In the genomic region with DNA sequence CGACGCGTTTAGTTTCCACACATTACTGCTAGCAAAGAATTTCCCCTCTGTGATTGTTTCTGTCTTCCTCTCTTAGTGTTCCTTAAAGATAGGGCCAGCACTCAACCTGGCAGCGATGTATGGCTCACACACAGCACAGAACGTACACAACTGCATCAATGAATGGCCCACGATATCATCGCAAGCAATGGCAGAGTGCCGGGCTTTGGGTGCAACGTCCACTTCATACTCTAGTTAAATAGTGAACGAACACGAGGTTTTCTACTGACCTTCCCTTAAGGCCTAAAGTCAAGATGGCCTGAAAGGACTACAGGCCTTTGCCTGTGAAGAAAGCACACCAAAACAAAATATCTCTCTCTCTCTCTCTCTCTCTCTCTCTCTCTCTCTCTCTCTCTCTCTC, we compare ENCODE assay signal across 25 mouse cellular contexts. TPM values are rescaled to one million over a fixed set of nuclear protein-coding genes. Genes with fewer than 3 reads are reported as not detected.
A peak's percentile ranks its signal among the peaks of the same experiment; 100 is the strongest.
DNase-seq lines count a peak whose midpoint lies in the region; ATAC-seq lines count a peak whose summit lies in the region.
"Had no signal": no experiment of that assay in that cellular context is flagged by ENCODE, and none has a peak within 500 bp of the region (broad histone marks: within the 10 kb centered on the region; RNA-seq: fewer than 3 reads in every experiment).

No protein-coding gene starts in this region.

- no peak for ATAC-seq in embryonic facial prominence, embryonic 13.5 days (ENCODE audit: insufficient number of reproducible peaks, insufficient read depth, low FRiP score, low TSS enrichment, low read depth)
- no peak for ATAC-seq in kidney, embryonic 14.5 days (ENCODE audit: low FRiP score, low TSS enrichment)
- no peak for ATAC-seq in frontal cortex, adult (ENCODE audit: low TSS enrichment)
- ATAC-seq: activated CD4-positive, CD25-positive, alpha-beta regulatory T cell, adult 4 months; forebrain, embryonic 14.5 days; forebrain, postnatal 0 days had no signal

- no peaks in the 10 kb centered on the region for H3K36me3 ChIP-seq in embryonic facial prominence, embryonic 13.5 days
- no peaks in the 10 kb centered on the region for H3K36me3 ChIP-seq in embryonic facial prominence, embryonic 10.5 days (replicated peaks)
- no peaks in the 10 kb centered on the region for H3K36me3 ChIP-seq in kidney, embryonic 14.5 days (ENCODE audit: control insufficient read depth, insufficient read depth, low read length)
- H3K36me3 ChIP-seq: embryonic facial prominence, embryonic 15.5 days; heart, embryonic 10.5 days; heart, embryonic 13.5 days; hindbrain, embryonic 12.5 days; hindbrain, embryonic 15.5 days had no signal

- H3K27ac ChIP-seq in embryonic facial prominence, embryonic 13.5 days = 0 out of 2 replicates have a peak overlapping the region, but pooled peaks have one; percentile 41
- H3K27ac ChIP-seq in embryonic facial prominence, embryonic 10.5 days (replicated peaks) = no peak overlapping the region
- no peak overlapping the region for H3K27ac ChIP-seq in kidney, embryonic 14.5 days (ENCODE audit: low read depth, low read length)
- H3K27ac ChIP-seq: embryonic facial prominence, embryonic 15.5 days; heart, adult 2 months; heart, embryonic 10.5 days; heart, embryonic 13.5 days; hindbrain, embryonic 12.5 days; hindbrain, embryonic 15.5 days had no signal

- no peaks in the 10 kb centered on the region for H3K27me3 ChIP-seq in embryonic facial prominence, embryonic 13.5 days
- no peaks in the 10 kb centered on the region for H3K27me3 ChIP-seq in embryonic facial prominence, embryonic 10.5 days (replicated peaks; ENCODE audit: low read depth, poor library complexity, severe bottlenecking)
- H3K27me3 ChIP-seq in kidney, embryonic 14.5 days (ENCODE audit: control insufficient read depth, insufficient read depth, low read length) = no peaks in the 10 kb centered on the region
- H3K27me3 ChIP-seq: embryonic facial prominence, embryonic 15.5 days; heart, embryonic 13.5 days; hindbrain, embryonic 12.5 days; hindbrain, embryonic 15.5 days had no signal

- H3K9me3 ChIP-seq in embryonic facial prominence, embryonic 13.5 days = no peaks in the 10 kb centered on the region
- no peaks in the 10 kb centered on the region for H3K9me3 ChIP-seq in embryonic facial prominence, embryonic 10.5 days
- H3K9me3 ChIP-seq in kidney, embryonic 14.5 days (ENCODE audit: control insufficient read depth, low read length) = no peaks in the 10 kb centered on the region
- H3K9me3 ChIP-seq: embryonic facial prominence, embryonic 15.5 days; heart, embryonic 10.5 days; heart, embryonic 13.5 days; hindbrain, embryonic 12.5 days; hindbrain, embryonic 15.5 days had no signal

- no peak overlapping the region for H3K9ac ChIP-seq in embryonic facial prominence, embryonic 13.5 days
- no peak overlapping the region for H3K9ac ChIP-seq in kidney, embryonic 14.5 days (ENCODE audit: low read depth, low read length)
- H3K9ac ChIP-seq: embryonic facial prominence, embryonic 15.5 days; forebrain, postnatal 0 days; heart, embryonic 13.5 days; hindbrain, embryonic 12.5 days; hindbrain, embryonic 15.5 days had no signal

- H3K4me3 ChIP-seq in embryonic facial prominence, embryonic 13.5 days = no peak overlapping the region
- no peak overlapping the region for H3K4me3 ChIP-seq in embryonic facial prominence, embryonic 10.5 days
- H3K4me3 ChIP-seq in kidney, embryonic 14.5 days (ENCODE audit: low read length) = no peak overlapping the region
- H3K4me3 ChIP-seq: embryonic facial prominence, embryonic 15.5 days; heart, adult 2 months; heart, embryonic 10.5 days; heart, embryonic 13.5 days; hindbrain, embryonic 12.5 days; hindbrain, embryonic 15.5 days had no signal

- H3K4me2 ChIP-seq in embryonic facial prominence, embryonic 13.5 days = no peak overlapping the region
- no peak overlapping the region for H3K4me2 ChIP-seq in kidney, embryonic 14.5 days (replicated peaks; ENCODE audit: low read depth, low read length)
- H3K4me2 ChIP-seq: embryonic facial prominence, embryonic 15.5 days; heart, embryonic 13.5 days; hindbrain, embryonic 12.5 days; hindbrain, embryonic 15.5 days had no signal

- 91% methylated on average over 11 of the region's 11 CpGs for WGBS in embryonic facial prominence, embryonic 13.5 days
- 93% methylated on average over 11 of the region's 11 CpGs for WGBS in embryonic facial prominence, embryonic 10.5 days
- 91% methylated on average over 11 of the region's 11 CpGs for WGBS in kidney, embryonic 14.5 days

- peaks cover 20% of the 10 kb centered on the region for H3K4me1 ChIP-seq in embryonic facial prominence, embryonic 13.5 days
- no peaks in the 10 kb centered on the region for H3K4me1 ChIP-seq in embryonic facial prominence, embryonic 10.5 days
- no peaks in the 10 kb centered on the region for H3K4me1 ChIP-seq in kidney, embryonic 14.5 days (ENCODE audit: control insufficient read depth, insufficient read depth, low read length)
- H3K4me1 ChIP-seq: heart, embryonic 10.5 days; heart, embryonic 13.5 days; hindbrain, embryonic 15.5 days had no signal

- DNase-seq in embryonic facial prominence, embryonic 10.5 days (ENCODE audit: low spot score) = no peak
- peak; percentile 25 for DNase-seq in kidney, adult 18-20 months
- DNase-seq in kidney, adult 9 months = peak; percentile 61
- no peak for DNase-seq in kidney, postnatal 14 days
- DNase-seq in kidney, postnatal 25 days = peak; percentile 37 to 48
- DNase-seq: adrenal gland, adult 8-10 months; adrenal gland, postnatal 25 days; cerebellum, adult 11-12 months; cerebellum, adult 8-10 months; cerebellum, postnatal 10 days; cerebellum, postnatal 36 days; embryo, embryonic 11 days; forebrain, postnatal 0 days; gastrocnemius, postnatal 25 days; heart, adult 2 months had no signal

RNA-seq across cellular contexts. Expression of a gene that starts 51.4 kb away (rescaled TPM):
- 54.8 and 56.6 TPM in 2 replicates for polyA plus RNA-seq in embryonic facial prominence, embryonic 13.5 days (2015; fragmentation: Nextera tagmentation; extraction: Ambion mirVana)
- polyA plus RNA-seq in embryonic facial prominence, embryonic 10.5 days (2016; fragmentation: Nextera tagmentation; extraction: Ambion mirVana) = 65.6 and 69.2 TPM in 2 replicates
- 102 and 115 TPM in 2 replicates for polyA plus RNA-seq in kidney, embryonic 14.5 days (2014; fragmentation: Nextera tagmentation; extraction: Ambion mirVana)

Comparison
In these comparisons a context has a peak if more than half of its experiments do, and no peak if none do; other contexts are left out.
1. DNase-seq: peak in kidney, adult 18-20 months (single experiment), kidney, adult 9 months (single experiment) and kidney, postnatal 25 days (2 of 2); none in embryonic facial prominence, embryonic 10.5 days (single experiment) and kidney, postnatal 14 days (single experiment).